Mouse (Mus musculus): ENCODE measurements at regions not wholly inside any gene's neighbourhood (a gene's known extent, or its start where the extent isn't known, plus 50 kb on each side); places are given as distances from the start of the nearest gene placed in this dataset.

DNA sequence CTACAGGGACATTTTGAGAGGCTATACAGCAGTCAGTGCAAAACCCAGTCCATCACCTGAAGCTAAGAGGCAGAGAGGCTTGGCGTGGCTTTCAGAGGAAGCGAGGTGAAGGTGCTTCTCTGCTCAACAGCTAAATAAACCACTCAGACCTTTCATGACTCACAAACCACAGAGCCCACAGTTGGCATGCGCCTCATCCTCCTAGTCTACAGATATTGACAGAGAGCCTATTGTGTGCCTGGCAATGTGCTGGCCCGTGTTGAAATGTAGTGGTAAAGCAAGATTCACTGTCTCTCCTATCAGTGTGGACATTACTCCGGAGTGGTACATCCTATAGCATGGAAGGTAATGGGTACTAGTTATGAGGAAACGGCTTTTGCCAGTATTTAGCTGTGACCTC, 61.9 kb upstream of the Ado start:
- Histone ChIP-seq H3K4me1 (ENCODE audit: control insufficient read depth, insufficient read depth, insufficient read length) (peaks cover 4% of the 10 kb centered on the region), H3K27ac (ENCODE audit: insufficient read depth, low read length) (no peak overlapping the region), H3K36me3 (ENCODE audit: control insufficient read depth, insufficient read depth, low read length) (no peaks in the 10 kb centered on the region), H3K4me3 (ENCODE audit: extremely low read depth, insufficient read depth, insufficient read length) (no peak overlapping the region), H3K27me3 (ENCODE audit: control insufficient read depth, insufficient read depth, low read length) (no peaks in the 10 kb centered on the region)
- DNase-seq (ENCODE audit: low read depth in 1 of 2, low spot score in 2 of 2) = peak in 1 of 2 experiments; percentile 39
- no peak for TF ChIP-seq POLR2A (IDR thresholded peaks at IDR 0.05; ENCODE audit: low read depth, low read length)
- no peak for TF ChIP-seq CTCF (IDR thresholded peaks at IDR 0.05; ENCODE audit: extremely low read depth, insufficient read depth, insufficient read length, insufficient replicate concordance)
- 32% methylated on average over 6 of the region's 6 CpGs for WGBS

DNA sequence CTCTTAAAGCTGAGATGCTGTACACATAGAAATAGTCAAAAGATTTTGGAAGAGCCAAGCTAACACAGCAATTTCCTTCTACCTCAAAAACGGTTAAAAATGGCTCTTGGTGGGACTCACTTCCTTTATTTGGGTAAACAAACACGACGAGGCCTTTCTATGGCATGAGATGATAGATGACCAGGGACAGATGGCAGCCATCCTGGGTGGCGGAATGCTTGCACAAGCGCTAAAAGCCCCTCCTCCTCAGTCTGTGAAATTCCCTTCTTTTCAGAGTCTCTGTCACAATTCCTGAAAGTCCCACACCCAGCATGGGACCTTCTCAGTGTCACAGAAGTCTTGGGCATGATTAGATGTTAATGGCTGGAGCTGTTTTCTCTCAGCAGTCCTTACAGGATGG, 59.3 kb upstream of the Ado start:
- no peak for TF ChIP-seq CTCF (IDR thresholded peaks at IDR 0.05; ENCODE audit: extremely low read depth, insufficient read depth, insufficient read length, insufficient replicate concordance)
- TF ChIP-seq POLR2A (IDR thresholded peaks at IDR 0.05; ENCODE audit: low read depth, low read length) = no peak
- no peaks in the 10 kb centered on the region for H3K36me3 ChIP-seq (ENCODE audit: control insufficient read depth, insufficient read depth, low read length)
- no peak for DNase-seq (ENCODE audit: low read depth in 1 of 2, low spot score in 2 of 2)
- H3K27me3 ChIP-seq (ENCODE audit: control insufficient read depth, insufficient read depth, low read length) = no peaks in the 10 kb centered on the region
- peaks cover 4% of the 10 kb centered on the region for H3K4me1 ChIP-seq (ENCODE audit: control insufficient read depth, insufficient read depth, insufficient read length)
- no peak overlapping the region for H3K27ac ChIP-seq (ENCODE audit: insufficient read depth, low read length)
- WGBS = 37% methylated on average over 5 of the region's 5 CpGs
- H3K4me3 ChIP-seq (ENCODE audit: extremely low read depth, insufficient read depth, insufficient read length) = no peak overlapping the region

GRCm38 (mm10) chr10:67607297-67608032, 58.7 kb upstream of the Ado start:
- Histone ChIP-seq H3K36me3 (ENCODE audit: control insufficient read depth, insufficient read depth, low read length) (no peaks in the 10 kb centered on the region), H3K4me3 (ENCODE audit: extremely low read depth, insufficient read depth, insufficient read length) (no peak overlapping the region), H3K27me3 (ENCODE audit: control insufficient read depth, insufficient read depth, low read length) (no peaks in the 10 kb centered on the region), H3K27ac (ENCODE audit: insufficient read depth, low read length) (no peak overlapping the region), H3K4me1 (ENCODE audit: control insufficient read depth, insufficient read depth, insufficient read length) (peaks cover 4% of the 10 kb centered on the region)
- WGBS = 21% methylated on average over 9 of the region's 9 CpGs
- DNase-seq (ENCODE audit: low read depth in 1 of 2, low spot score in 2 of 2) = no peak
- no peak for TF ChIP-seq POLR2A (IDR thresholded peaks at IDR 0.05; ENCODE audit: low read depth, low read length)
- no peak for TF ChIP-seq CTCF (IDR thresholded peaks at IDR 0.05; ENCODE audit: extremely low read depth, insufficient read depth, insufficient read length, insufficient replicate concordance)

GRCm38 (mm10) chr10:67606739-67607138, 58.0 kb upstream of the Ado start:
- H3K4me3 ChIP-seq (ENCODE audit: extremely low read depth, insufficient read depth, insufficient read length) = no peak overlapping the region
- no peak for DNase-seq (ENCODE audit: low read depth in 1 of 2, low spot score in 2 of 2)
- TF ChIP-seq CTCF (IDR thresholded peaks at IDR 0.05; ENCODE audit: extremely low read depth, insufficient read depth, insufficient read length, insufficient replicate concordance) (no peak), POLR2A (IDR thresholded peaks at IDR 0.05; ENCODE audit: low read depth, low read length) (no peak)
- H3K4me1 ChIP-seq (ENCODE audit: control insufficient read depth, insufficient read depth, insufficient read length) = peaks cover 4% of the 10 kb centered on the region
- no peak overlapping the region for H3K27ac ChIP-seq (ENCODE audit: insufficient read depth, low read length)
- 83% methylated on average over 1 of the region's 1 CpGs for WGBS
- H3K27me3 ChIP-seq (ENCODE audit: control insufficient read depth, insufficient read depth, low read length) = no peaks in the 10 kb centered on the region
- H3K36me3 ChIP-seq (ENCODE audit: control insufficient read depth, insufficient read depth, low read length) = no peaks in the 10 kb centered on the region

GRCm38 (mm10) chr10:67599390-67599789, 50.6 kb upstream of the Ado start:
- peaks cover 15% of the 10 kb centered on the region; the same call in 1 of the 2 replicates for H3K4me1 ChIP-seq (ENCODE audit: control insufficient read depth, insufficient read depth, insufficient read length)
- no peak overlapping the region for H3K27ac ChIP-seq (ENCODE audit: insufficient read depth, low read length)
- 69% methylated on average over 7 of the region's 7 CpGs for WGBS
- DNase-seq (ENCODE audit: low read depth in 1 of 2, low spot score in 2 of 2) = no peak
- no peak overlapping the region for H3K4me3 ChIP-seq (ENCODE audit: extremely low read depth, insufficient read depth, insufficient read length)
- no peaks in the 10 kb centered on the region for H3K36me3 ChIP-seq (ENCODE audit: control insufficient read depth, insufficient read depth, low read length)
- no peaks in the 10 kb centered on the region for H3K27me3 ChIP-seq (ENCODE audit: control insufficient read depth, insufficient read depth, low read length)
- TF ChIP-seq CTCF (IDR thresholded peaks at IDR 0.05; ENCODE audit: extremely low read depth, insufficient read depth, insufficient read length, insufficient replicate concordance) (no peak), POLR2A (IDR thresholded peaks at IDR 0.05; ENCODE audit: low read depth, low read length) (no peak)

DNA sequence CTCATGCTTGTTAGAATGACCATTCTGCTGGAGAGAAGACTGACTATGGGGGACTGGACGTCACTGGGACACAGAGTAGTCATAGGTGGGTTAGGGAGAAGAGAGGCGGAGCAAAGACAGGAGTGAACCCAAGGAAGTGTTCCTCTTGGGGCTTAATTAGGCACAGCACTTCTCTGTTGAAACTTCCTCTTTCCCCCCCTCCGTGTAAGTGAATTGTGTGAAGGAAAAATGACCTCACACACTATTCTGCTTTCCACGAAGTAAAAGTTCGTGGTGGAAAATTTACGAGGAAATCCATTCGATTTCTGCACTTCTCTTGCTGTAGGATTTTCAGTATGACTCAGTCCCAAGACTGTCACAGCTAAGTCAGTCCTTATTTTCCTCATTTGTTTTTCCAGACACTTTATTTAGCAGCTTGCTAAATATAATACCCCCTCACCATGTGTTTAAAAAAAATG, 49.9 kb upstream of the Ado start:
- Histone ChIP-seq H3K27me3 (ENCODE audit: control insufficient read depth, insufficient read depth, low read length) (no peaks in the 10 kb centered on the region), H3K4me3 (ENCODE audit: extremely low read depth, insufficient read depth, insufficient read length) (no peak overlapping the region), H3K27ac (ENCODE audit: insufficient read depth, low read length) (no peak overlapping the region), H3K36me3 (ENCODE audit: control insufficient read depth, insufficient read depth, low read length) (no peaks in the 10 kb centered on the region), H3K4me1 (ENCODE audit: control insufficient read depth, insufficient read depth, insufficient read length) (peaks cover 15% of the 10 kb centered on the region; the same call in 1 of the 2 replicates)
- WGBS = 21% methylated on average over 7 of the region's 7 CpGs
- DNase-seq (ENCODE audit: low read depth in 1 of 2, low spot score in 2 of 2) = peak; percentile 20 to 57
- TF ChIP-seq CTCF (IDR thresholded peaks at IDR 0.05; ENCODE audit: extremely low read depth, insufficient read depth, insufficient read length, insufficient replicate concordance) (no peak), POLR2A (IDR thresholded peaks at IDR 0.05; ENCODE audit: low read depth, low read length) (no peak)

All from spleen, adult 2 months (tissue).